Mouse (Mus musculus) CH12.LX (cell line): Measurements from ENCODE around the gene Olfr1378.

ENCODE experiments used
- CTCF ChIP-seq, 2 experiments: IDR thresholded peaks in 1 of 2; conservative IDR thresholded peaks in 1 of 2; 2 replicates each; pipeline ENCODE4 v1.5.1; 2011 to 2012; ENCODE audit warnings: low read depth in 2 of 2, low read length in 2 of 2, improper control_type of control experiment in 1 of 2, inconsistent platforms in 1 of 2, mild to moderate bottlenecking in 1 of 2, moderate library complexity in 1 of 2
- EP300 ChIP-seq: IDR thresholded peaks from 2 replicates; pipeline ENCODE4 v1.6.1; 2011; ENCODE audit warnings: low read length, improper control_type of control experiment
- GABPA ChIP-seq: IDR thresholded peaks from 2 replicates; pipeline ENCODE4 v1.6.1; 2012; ENCODE audit warnings: low read depth, low read length, improper control_type of control experiment, inconsistent platforms; ENCODE audit not compliant: insufficient replicate concordance
- SIN3A ChIP-seq: IDR thresholded peaks from 2 replicates; pipeline ENCODE4 v1.6.1; 2012; ENCODE audit warnings: low read length, improper control_type of control experiment, inconsistent platforms
- USF2 ChIP-seq: conservative IDR thresholded peaks from 2 replicates; pipeline ENCODE4 v1.6.1; 2011; ENCODE audit warnings: low read depth, low read length, improper control_type of control experiment
- ZNF384 ChIP-seq: IDR thresholded peaks from 2 replicates; pipeline ENCODE4 v1.6.1; 2012; ENCODE audit warnings: low read depth, low read length, improper control_type of control experiment, inconsistent platforms

DNA sequence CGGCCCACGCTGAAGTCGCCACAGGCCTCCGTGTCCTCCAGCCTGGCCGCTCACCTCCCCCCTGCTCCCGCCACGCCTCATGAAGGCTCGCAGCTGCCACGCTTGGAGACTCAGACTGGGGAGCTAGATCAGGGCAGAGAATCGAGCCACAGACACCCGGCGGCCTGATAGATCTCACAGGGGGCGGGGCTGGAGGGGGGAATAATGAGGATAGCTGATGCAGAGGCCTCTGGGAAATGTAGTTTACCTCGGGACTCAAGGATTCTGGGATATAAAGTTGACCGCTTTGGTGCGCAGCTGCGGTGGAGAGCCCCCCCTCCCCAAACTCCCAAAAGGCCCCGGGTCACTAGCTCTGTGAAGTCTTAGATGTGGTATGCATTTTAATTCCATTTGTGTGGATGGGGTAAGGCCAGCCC, 34.9 kb upstream of the Olfr1378 start, which contains the start of gene Zfp354b:
- no peak for TF ChIP-seq CTCF (conservative IDR thresholded peaks at IDR 0.05 in 1 of 2, IDR thresholded peaks at IDR 0.05 in 1 of 2; ENCODE audit: low read depth in 2 of 2, low read length in 2 of 2)
- no peak for TF ChIP-seq GABPA
- no peak for TF ChIP-seq SIN3A
- TF ChIP-seq USF2, result no peak
- TF ChIP-seq EP300, result no peak
- TF ChIP-seq ZNF384, result no peak
